Mouse (Mus musculus) kidney, embryonic 14.5 days (tissue): ENCODE measurements around the gene Golm1. TPM values are rescaled to one million over a fixed set of nuclear protein-coding genes. Genes with fewer than 3 reads are reported as not detected.

Experiments
- ATAC-seq: fragments of 200-750 bp; cut with Nextera tagmentation; 2 replicates; pipeline ENCODE4 v1.8.0; 2017; ENCODE audit warnings: moderate number of reproducible peaks, mild to moderate bottlenecking, moderate TSS enrichment, moderate library complexity; ENCODE audit not compliant: low FRiP score, low TSS enrichment
- H3K27ac ChIP-seq: fragments of 300-500 bp; sonication (generic); 2 replicates; pipeline ENCODE4 v1.5.1; 2014; ENCODE audit warnings: low read depth, mild to moderate bottlenecking, low read length, moderate library complexity, mixed read lengths
- H3K27me3 ChIP-seq: fragments of 300-500 bp; sonication (generic); 2 replicates; pipeline ENCODE4 v1.6.1; 2014; ENCODE audit warnings: mild to moderate bottlenecking, low read length; ENCODE audit not compliant: control insufficient read depth, insufficient read depth
- H3K36me3 ChIP-seq: fragments of 300-500 bp; sonication (generic); 2 replicates; pipeline ENCODE4 v1.6.1; 2014; ENCODE audit warnings: low read length, mixed read lengths; ENCODE audit not compliant: control insufficient read depth, insufficient read depth
- H3K4me1 ChIP-seq: fragments of 300-500 bp; sonication (generic); 2 replicates; pipeline ENCODE4 v1.6.1; 2014; ENCODE audit warnings: low read length, mixed read lengths; ENCODE audit not compliant: control insufficient read depth, insufficient read depth
- H3K4me2 ChIP-seq: fragments of 300-500 bp; sonication (generic); replicated peaks from 2 replicates; pipeline ENCODE4 v1.6.1; 2014; ENCODE audit warnings: low read depth, mild to moderate bottlenecking, low read length
- H3K4me3 ChIP-seq: fragments of 300-500 bp; sonication (generic); 2 replicates; pipeline ENCODE4 v1.5.1; 2014; ENCODE audit warnings: mild to moderate bottlenecking, low read length
- H3K9ac ChIP-seq: fragments of 300-500 bp; sonication (generic); 2 replicates; pipeline ENCODE4 v1.6.1; 2014; ENCODE audit warnings: low read depth, mild to moderate bottlenecking, low read length, moderate library complexity
- H3K9me3 ChIP-seq: fragments of 300-500 bp; sonication (generic); 2 replicates; pipeline ENCODE4 v1.6.1; 2016; ENCODE audit warnings: low read length; ENCODE audit not compliant: control insufficient read depth
- WGBS: fragments of 180-500 bp; shearing (Covaris S2); extraction: QIAGEN DNeasy Blood & Tissue Kit; methylation state at CpG from one replicate; pipeline ENCODE4 v1.1.7; 2014; 5-methylcytosine and 5-hydroxymethylcytosine counted together
- polyA plus RNA-seq: library from polyadenylated mRNA; unstranded; fragments of >200 nt; fragmentation: Nextera tagmentation; extraction: Ambion mirVana; gene quantifications from 2 replicates; pipeline ENCODE4 v1.2.1, GENCODE M21; 2014

Gene Golm1
- polyA plus RNA-seq, 1 experiment from 2014 or later: 41.9 TPM

DNA sequence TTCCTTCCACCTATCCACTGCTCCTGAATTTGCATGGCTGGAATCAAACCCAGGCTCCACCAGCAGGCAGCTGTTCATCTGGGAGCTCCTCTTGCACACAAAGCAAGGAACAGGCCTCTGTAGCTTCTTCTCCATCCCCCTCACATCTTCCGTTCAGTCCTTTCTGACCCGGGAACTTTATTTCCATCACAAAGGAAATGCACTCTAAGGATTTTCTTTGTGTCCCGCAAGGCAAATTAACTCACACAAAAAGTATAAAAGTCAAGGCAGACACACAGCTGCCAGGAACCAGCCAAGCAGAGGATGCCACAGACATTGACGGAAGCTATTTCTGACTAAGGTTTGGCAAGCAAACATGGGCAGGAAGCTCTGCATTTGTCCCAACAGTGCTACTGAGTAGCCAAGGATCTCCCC is 18.6 kb downstream of the Golm1 start:
- no peak overlapping the region for H3K27ac ChIP-seq
- no peak overlapping the region for H3K9ac ChIP-seq
- no peak overlapping the region for H3K4me3 ChIP-seq
- no peak overlapping the region for H3K4me2 ChIP-seq
- no peak for ATAC-seq
- H3K4me1 ChIP-seq: peaks cover 12% of the 10 kb centered on the region
- H3K36me3 ChIP-seq: peaks cover 3% of the 10 kb centered on the region; the same call in 1 of the 2 replicates
- H3K27me3 ChIP-seq: no peaks in the 10 kb centered on the region
- WGBS: 64% methylated on average over 4 of the region's 4 CpGs
- no peaks in the 10 kb centered on the region for H3K9me3 ChIP-seq

DNA sequence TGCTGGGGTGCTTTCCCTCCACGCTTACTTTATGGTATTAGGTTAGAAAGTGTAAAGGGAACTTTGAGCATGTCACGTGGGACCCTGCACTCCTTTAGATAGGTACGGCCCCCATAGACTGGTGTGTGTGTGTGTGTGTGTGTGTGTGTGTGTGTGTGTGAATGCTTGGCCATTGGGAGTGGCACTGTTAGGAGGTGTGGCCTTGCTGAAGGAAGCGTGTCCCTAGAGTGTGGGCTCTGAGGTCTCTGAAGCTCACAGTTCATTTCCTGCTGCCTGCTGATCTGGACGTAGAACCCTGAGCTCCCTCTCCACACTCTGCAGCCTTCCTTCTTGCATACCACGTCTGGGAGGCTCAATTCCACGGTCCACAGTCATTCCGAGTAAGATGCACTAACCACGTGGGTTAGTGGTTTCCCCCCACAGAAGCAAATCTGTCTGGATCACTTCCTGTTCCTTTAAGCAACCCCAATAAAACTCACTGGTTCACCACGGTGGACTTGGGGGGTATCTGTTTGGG is 19.2 kb downstream of the Golm1 start:
- Histone ChIP-seq H3K27me3 (no peaks in the 10 kb centered on the region), H3K27ac (no peak overlapping the region), H3K4me2 (no peak overlapping the region), H3K9ac (no peak overlapping the region), H3K9me3 (no peaks in the 10 kb centered on the region), H3K36me3 (0 out of 2 replicates have a peak, but pooled peaks cover 1% of the 10 kb centered on the region), H3K4me1 (peaks cover 12% of the 10 kb centered on the region), H3K4me3 (no peak overlapping the region)
- no peak for ATAC-seq
- WGBS: 63% methylated on average over 10 of the region's 10 CpGs

DNA sequence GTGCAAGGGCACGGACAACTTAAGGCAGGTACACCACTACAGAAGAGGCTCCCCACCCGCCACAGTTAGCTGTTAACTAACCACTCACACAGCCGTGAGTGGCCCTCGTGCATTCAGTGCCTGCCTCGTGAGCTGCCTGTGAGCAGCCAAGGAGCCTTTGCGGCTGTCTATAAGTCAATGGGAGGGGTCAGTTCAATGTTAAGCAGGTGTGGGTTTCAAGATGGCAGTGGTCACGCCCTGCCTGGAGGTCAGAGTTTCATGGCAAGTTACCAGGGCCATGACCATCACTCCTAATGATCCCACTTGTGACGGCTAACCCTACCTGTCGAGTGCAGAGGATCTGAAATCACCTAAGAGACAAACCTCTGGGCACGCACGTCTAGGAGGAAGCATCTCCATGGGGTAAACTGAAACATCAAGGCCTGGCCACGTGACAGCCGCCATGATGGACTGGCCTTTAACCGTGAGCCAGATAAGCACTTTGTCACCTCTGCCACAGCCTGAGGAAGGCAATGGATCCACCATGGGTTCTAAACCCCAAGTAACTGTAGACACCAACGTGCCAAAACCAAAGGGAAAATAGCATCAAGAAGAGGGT is 19.8 kb downstream of the Golm1 start:
- no peaks in the 10 kb centered on the region for H3K9me3 ChIP-seq
- no peak overlapping the region for H3K27ac ChIP-seq
- H3K4me3 ChIP-seq: no peak overlapping the region
- H3K27me3 ChIP-seq: no peaks in the 10 kb centered on the region
- H3K36me3 ChIP-seq: no peaks in the 10 kb centered on the region
- 93% methylated on average over 15 of the region's 15 CpGs for WGBS
- no peak for ATAC-seq
- H3K4me1 ChIP-seq: peaks cover 12% of the 10 kb centered on the region
- H3K4me2 ChIP-seq: no peak overlapping the region
- H3K9ac ChIP-seq: no peak overlapping the region

DNA sequence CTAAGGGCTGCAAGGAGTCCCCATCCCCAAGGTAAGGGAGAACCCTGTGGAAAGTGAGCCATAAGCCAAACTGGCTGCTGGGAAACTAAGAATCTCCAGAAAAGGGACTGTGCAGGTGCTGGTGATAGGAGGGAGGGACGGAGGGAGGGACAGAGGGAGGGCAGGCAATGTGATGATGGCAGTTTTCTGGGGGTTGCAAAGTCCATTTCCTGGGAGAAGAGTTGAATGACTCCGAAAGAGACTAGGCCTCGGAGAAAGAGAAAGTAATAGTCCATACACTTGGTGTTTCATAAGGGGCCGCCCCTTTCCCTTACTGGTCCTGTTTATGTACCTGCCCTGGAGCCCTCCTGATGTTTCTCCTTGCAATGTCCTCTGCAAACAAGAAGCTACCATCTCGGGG is 21.1 kb downstream of the Golm1 start:
- H3K4me2 ChIP-seq: no peak overlapping the region
- no peak overlapping the region for H3K4me3 ChIP-seq
- H3K27ac ChIP-seq: no peak overlapping the region
- peaks cover 20% of the 10 kb centered on the region for H3K4me1 ChIP-seq
- no peaks in the 10 kb centered on the region for H3K9me3 ChIP-seq
- no peak for ATAC-seq
- no peak overlapping the region for H3K9ac ChIP-seq
- WGBS: 88% methylated on average over 5 of the region's 5 CpGs
- no peaks in the 10 kb centered on the region for H3K36me3 ChIP-seq
- H3K27me3 ChIP-seq: no peaks in the 10 kb centered on the region

DNA sequence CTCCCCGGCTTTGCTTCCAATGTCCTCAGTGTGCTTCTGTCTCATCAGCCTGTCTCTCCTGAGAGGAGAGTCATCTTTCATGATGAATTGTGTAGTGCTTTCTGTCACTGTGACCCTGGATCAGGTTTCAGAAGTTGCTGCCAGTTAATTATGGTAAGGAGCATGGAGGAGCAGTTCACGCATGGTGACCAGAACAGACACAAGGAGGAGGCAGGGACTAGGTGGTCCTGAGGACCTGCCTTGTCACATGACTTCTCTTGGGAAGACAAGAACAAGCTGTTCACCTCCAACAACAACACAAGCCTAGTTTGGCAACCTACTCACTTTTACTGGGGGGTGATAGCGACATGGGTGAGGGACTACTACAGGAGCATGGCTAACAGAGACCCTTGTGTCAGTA is 22.5 kb downstream of the Golm1 start:
- Histone ChIP-seq H3K9me3 (no peaks in the 10 kb centered on the region), H3K4me3 (no peak overlapping the region), H3K4me2 (no peak overlapping the region), H3K9ac (no peak overlapping the region), H3K4me1 (peaks cover 20% of the 10 kb centered on the region), H3K27me3 (no peaks in the 10 kb centered on the region), H3K36me3 (no peaks in the 10 kb centered on the region; the same call in 1 of the 2 replicates), H3K27ac (no peak overlapping the region)
- ATAC-seq: peak; percentile 70; the same call in 1 of the 2 replicates
- WGBS: 31% methylated on average over 3 of the region's 3 CpGs

DNA sequence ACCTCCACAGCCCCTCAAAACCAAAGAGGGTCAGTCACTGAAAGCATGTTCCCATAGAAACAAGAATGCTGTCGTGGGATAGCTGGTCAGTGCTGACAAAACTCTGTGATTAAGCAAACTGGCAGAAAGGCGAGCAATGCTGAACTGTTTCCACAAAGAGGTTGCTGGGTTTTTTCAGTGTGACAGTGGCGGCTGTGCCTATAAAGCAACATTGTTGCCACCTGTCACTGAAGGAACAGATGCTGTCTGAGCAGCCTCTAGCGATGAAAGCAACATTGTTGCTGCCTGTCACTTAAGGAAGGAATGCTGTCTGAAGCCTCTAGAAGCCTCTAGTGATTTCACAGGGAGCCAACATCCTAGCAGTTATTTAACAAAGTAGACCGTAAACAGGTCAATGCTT is 23.0 kb downstream of the Golm1 start:
- ATAC-seq: no peak
- Histone ChIP-seq H3K27me3 (no peaks in the 10 kb centered on the region), H3K36me3 (no peaks in the 10 kb centered on the region; the same call in 1 of the 2 replicates), H3K27ac (no peak overlapping the region), H3K9me3 (no peaks in the 10 kb centered on the region), H3K4me3 (no peak overlapping the region), H3K4me1 (peaks cover 22% of the 10 kb centered on the region), H3K4me2 (no peak overlapping the region), H3K9ac (no peak overlapping the region)
- WGBS: 43% methylated on average over 5 of the region's 5 CpGs

DNA sequence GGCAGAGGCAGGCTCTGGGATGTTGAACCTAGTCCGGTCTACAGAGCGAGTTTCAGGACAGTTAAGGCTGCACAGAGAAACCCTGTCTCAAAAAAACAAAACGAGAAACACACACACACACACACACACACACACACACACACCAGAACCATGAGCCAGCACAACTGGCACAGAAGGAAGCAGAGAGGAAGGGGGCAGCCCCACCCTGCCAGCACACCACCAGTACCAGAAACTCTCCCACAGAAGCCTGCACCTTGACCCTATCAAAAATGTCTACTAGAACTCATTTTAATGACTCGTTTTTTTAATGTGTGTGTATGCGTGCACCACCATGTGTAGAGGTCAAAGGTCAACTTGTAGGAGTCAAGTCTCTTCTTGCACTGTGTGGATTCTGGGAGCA is 25.8 kb downstream of the Golm1 start:
- Histone ChIP-seq H3K4me1 (peaks cover 31% of the 10 kb centered on the region), H3K27me3 (no peaks in the 10 kb centered on the region)

DNA sequence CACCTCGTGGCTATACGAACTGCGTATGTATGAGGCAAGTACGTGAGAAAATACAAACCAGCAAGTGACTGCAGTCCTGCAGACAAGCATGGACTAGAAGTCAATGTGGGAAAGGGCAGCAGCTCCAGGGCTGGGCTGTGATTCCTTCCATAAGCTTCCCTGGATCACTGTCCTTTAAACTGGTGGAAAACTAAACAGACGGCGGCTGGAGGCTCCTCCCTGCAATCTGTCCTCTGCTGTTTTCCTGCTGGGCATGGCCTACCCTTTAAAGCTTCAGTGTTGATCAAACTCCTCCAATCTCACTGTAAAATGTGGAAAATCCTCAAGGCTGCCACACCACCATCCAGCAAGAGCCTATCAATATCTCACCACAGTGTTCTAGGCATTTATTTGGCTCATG is 27.0 kb downstream of the Golm1 start:
- Histone ChIP-seq H3K9me3 (no peaks in the 10 kb centered on the region), H3K4me3 (no peak overlapping the region), H3K4me2 (no peak overlapping the region), H3K36me3 (peaks cover 6% of the 10 kb centered on the region; the same call in 1 of the 2 replicates), H3K27ac (no peak overlapping the region), H3K9ac (no peak overlapping the region), H3K27me3 (no peaks in the 10 kb centered on the region), H3K4me1 (peaks cover 31% of the 10 kb centered on the region)
- 86% methylated on average over 6 of the region's 6 CpGs for WGBS
- ATAC-seq: no peak

More for the DNA sequence above, 25.8 kb downstream of the Golm1 start:
- H3K9me3 ChIP-seq: no peaks in the 10 kb centered on the region
- no peak overlapping the region for H3K4me2 ChIP-seq
- H3K4me3 ChIP-seq: no peak overlapping the region
- 57% methylated on average over 5 of the region's 5 CpGs for WGBS
- H3K36me3 ChIP-seq: peaks cover 5% of the 10 kb centered on the region; the same call in 1 of the 2 replicates
- no peak for ATAC-seq
- no peak overlapping the region for H3K9ac ChIP-seq
- no peak overlapping the region for H3K27ac ChIP-seq

DNA sequence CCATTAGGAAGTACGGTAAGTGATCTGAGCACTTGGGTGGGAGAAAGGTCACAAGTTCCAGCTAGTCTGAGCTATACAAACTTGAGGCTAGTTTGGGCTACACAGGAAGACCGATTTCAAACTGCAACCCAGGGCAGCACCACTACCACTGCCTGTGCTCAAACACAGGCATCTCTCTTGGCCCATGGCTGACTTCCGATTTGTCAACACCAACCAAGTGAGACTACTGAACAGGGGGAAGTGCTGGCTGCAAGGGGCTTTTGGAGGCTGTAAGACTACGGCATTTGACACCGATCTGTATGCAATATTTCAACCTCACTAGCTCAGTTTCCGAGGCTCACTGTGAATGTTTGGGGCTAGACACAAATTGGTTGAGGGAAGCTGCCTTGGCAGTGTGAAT is 28.1 kb downstream of the Golm1 start:
- Histone ChIP-seq H3K9me3 (no peaks in the 10 kb centered on the region), H3K4me1 (peaks cover 21% of the 10 kb centered on the region), H3K9ac (no peak overlapping the region), H3K27ac (no peak overlapping the region), H3K36me3 (peaks cover 6% of the 10 kb centered on the region; the same call in 1 of the 2 replicates), H3K4me2 (no peak overlapping the region), H3K27me3 (no peaks in the 10 kb centered on the region), H3K4me3 (no peak overlapping the region)
- WGBS: 68% methylated on average over 6 of the region's 6 CpGs
- ATAC-seq: no peak
